Mouse (Mus musculus) liver, adult 2 months (tissue): ENCODE measurements around the gene Cdk6. TPM values are rescaled to one million over a fixed set of nuclear protein-coding genes. Genes with fewer than 3 reads are reported as not detected.
"Not testable (repeated sequence)": the region's sequence is repeated elsewhere in the genome, so short reads cannot be mapped to it uniquely, and the experiment has no call there.

Source experiments
- DNase-seq: peaks from one replicate; pipeline ENCODE4 v3.0.0-alpha.2; 2011; ENCODE audit warnings: low read depth, low spot score; ENCODE audit errors: extremely low read depth
- H3K27ac ChIP-seq: fragments of 200-500 bp; replicated peaks from 2 replicates; pipeline ENCODE4 v1.5.1; 2012; ENCODE audit warnings: low read depth, mild to moderate bottlenecking, control low read depth, inconsistent platforms, low read length; ENCODE audit not compliant: insufficient read depth
- H3K27me3 ChIP-seq: fragments of 200-500 bp; 2 replicates; pipeline ENCODE4 v1.6.1; 2012; ENCODE audit warnings: mild to moderate bottlenecking, moderate library complexity, low read length, inconsistent platforms; ENCODE audit not compliant: control insufficient read depth, insufficient read depth
- H3K36me3 ChIP-seq: fragments of 200-500 bp; 2 replicates; pipeline ENCODE4 v1.6.1; 2012; ENCODE audit warnings: low read length, inconsistent platforms; ENCODE audit not compliant: control insufficient read depth, insufficient read depth
- H3K4me1 ChIP-seq: fragments of 200-500 bp; 2 replicates; pipeline ENCODE4 v1.6.1; 2011; ENCODE audit warnings: low read length; ENCODE audit not compliant: control insufficient read depth, insufficient read depth
- H3K4me3 ChIP-seq: fragments of 200-500 bp; 2 replicates; pipeline ENCODE4 v1.5.1; 2011; ENCODE audit warnings: low read depth, mild to moderate bottlenecking, control low read depth, low read length, moderate library complexity; ENCODE audit not compliant: insufficient read depth
- H3K79me2 ChIP-seq: fragments of 200-500 bp; 2 replicates; pipeline ENCODE4 v1.6.1; 2012; ENCODE audit warnings: inconsistent platforms, mild to moderate bottlenecking, low read length, moderate library complexity; ENCODE audit not compliant: control insufficient read depth, insufficient read depth
- H3K9ac ChIP-seq: fragments of 200-500 bp; 2 replicates; pipeline ENCODE4 v1.6.1; 2012; ENCODE audit warnings: low read depth, mild to moderate bottlenecking, control low read depth, inconsistent platforms, low read length
- CTCF ChIP-seq: fragments of 200-500 bp; IDR thresholded peaks from 2 replicates; pipeline ENCODE4 v1.5.1; 2011; ENCODE audit warnings: low read depth, low read length, control low read depth
- POLR2A ChIP-seq: fragments of 200-500 bp; IDR thresholded peaks from 2 replicates; pipeline ENCODE4 v1.6.1; 2011; ENCODE audit warnings: low read length, control low read depth; ENCODE audit not compliant: insufficient read depth; ENCODE audit errors: extremely low read depth
- WGBS: fragments of 180-500 bp; shearing (Covaris S2); methylation state at CpG from one replicate; pipeline ENCODE4 v1.1.7; 2018; 5-methylcytosine and 5-hydroxymethylcytosine counted together
- polyA plus RNA-seq: library from polyadenylated mRNA; depleted of rRNA; stranded (reverse); fragments of >200 nt; gene quantifications from 2 replicates; pipeline ENCODE4 v1.2.3, GENCODE M21; 2012
- total RNA-seq: library from RNA; depleted of rRNA; stranded (reverse); fragments of >200 nt; gene quantifications from 2 replicates; pipeline ENCODE4 v1.2.3, GENCODE M21; 2014

Gene Cdk6
- total and polyA plus RNA-seq, 2 experiments = 6.1 to 9.9 TPM

- not testable (repeated sequence) for H3K27me3 ChIP-seq, H3K79me2 ChIP-seq, H3K36me3 ChIP-seq, H3K9ac ChIP-seq, H3K4me3 ChIP-seq, H3K4me1 ChIP-seq
- WGBS = 16% methylated on average over 6 of the region's 6 CpGs
- peak; percentile 84 for DNase-seq
- H3K27ac ChIP-seq = peak overlapping the region; percentile 60
Measured at GRCm38 (mm10) chr5:3439386-3439785, 98.1 kb downstream of the Cdk6 start.

- H3K4me3 ChIP-seq, DNase-seq, H3K79me2 ChIP-seq, H3K36me3 ChIP-seq, H3K27me3 ChIP-seq, H3K27ac ChIP-seq, H3K4me1 ChIP-seq, H3K9ac ChIP-seq: not testable (repeated sequence)
- WGBS = 91% methylated on average over 3 of the region's 3 CpGs
Measured at GRCm38 (mm10) chr5:3442524-3442923, 101.2 kb downstream of the Cdk6 start.

- not testable (repeated sequence) for H3K27me3 ChIP-seq, DNase-seq, H3K36me3 ChIP-seq, H3K9ac ChIP-seq, H3K27ac ChIP-seq, H3K4me1 ChIP-seq, H3K4me3 ChIP-seq, H3K79me2 ChIP-seq
- WGBS = 64% methylated on average over 9 of the region's 9 CpGs
Measured at GRCm38 (mm10) chr5:3451233-3451632, 109.9 kb downstream of the Cdk6 start.

- H3K79me2 ChIP-seq, H3K4me3 ChIP-seq, H3K9ac ChIP-seq, H3K27me3 ChIP-seq, H3K4me1 ChIP-seq, H3K36me3 ChIP-seq: not testable (repeated sequence)
- TF ChIP-seq CTCF = 0 out of 2 replicates have a peak, but pooled peaks have one; percentile 20
- peak; percentile 86 for DNase-seq
- 12% methylated on average over 6 of the region's 6 CpGs for WGBS
- H3K27ac ChIP-seq = peak overlapping the region; percentile 34; the same call in 1 of the 2 replicates
Measured at GRCm38 (mm10) chr5:3453946-3454345, 112.7 kb downstream of the Cdk6 start.

- Histone ChIP-seq H3K4me1 (peaks cover 11% of the 10 kb centered on the region), H3K9ac (no peak overlapping the region), H3K36me3 (no peaks in the 10 kb centered on the region), H3K79me2 (no peaks in the 10 kb centered on the region), H3K27ac (no peak overlapping the region), H3K27me3 (no peaks in the 10 kb centered on the region), H3K4me3 (no peak overlapping the region)
- DNase-seq = no peak
- TF ChIP-seq POLR2A = no peak
- no peak for TF ChIP-seq CTCF
- WGBS = 75% methylated on average over 9 of the region's 9 CpGs
Measured at GRCm38 (mm10) chr5:3460907-3461306, 119.6 kb downstream of the Cdk6 start.

GRCm38 (mm10) chr5:3461401-3461800 lies 120.1 kb downstream of the Cdk6 start:
- no peak for DNase-seq

More at GRCm38 (mm10) chr5:3461401-3461800, 120.1 kb downstream of the Cdk6 start:
- 74% methylated on average over 7 of the region's 7 CpGs for WGBS
- Histone ChIP-seq H3K9ac (no peak overlapping the region), H3K4me3 (no peak overlapping the region), H3K79me2 (no peaks in the 10 kb centered on the region), H3K27ac (no peak overlapping the region), H3K36me3 (no peaks in the 10 kb centered on the region), H3K4me1 (peaks cover 15% of the 10 kb centered on the region), H3K27me3 (no peaks in the 10 kb centered on the region)
- TF ChIP-seq CTCF (no peak), POLR2A (no peak)
